Mouse (Mus musculus): ENCODE results near the gene Pla2g10. TPM values are rescaled to one million over a fixed set of nuclear protein-coding genes. Genes with fewer than 3 reads are reported as not detected.

Pla2g10 gene
- total RNA-seq, 2 experiments from 2014 or later = not detected

Other genes with a start within 250 kb of the Pla2g10 start
- gene Parn, start 62.8 kb downstream of the Pla2g10 start, total RNA-seq (2021) = 10 to 100 TPM; 25.0 to 38.3 TPM
- gene Bfar, start 59.1 kb downstream of the Pla2g10 start, total RNA-seq (2021) = 10 to 100 TPM; 41.8 to 46.6 TPM
- 1 to 10 TPM; 5.0 to 6.2 TPM for gene 3110001I22Rik, start 59.1 kb downstream of the Pla2g10 start, total RNA-seq (2021)
- 10 to 100 TPM; 45.5 to 61.1 TPM for gene Rrn3, start 49.7 kb upstream of the Pla2g10 start, total RNA-seq (2021)
- 10 to 100 TPM; 48.9 to 76.9 TPM for gene Ntan1, start 87.9 kb upstream of the Pla2g10 start, total RNA-seq (2021)
- 10 to 100 TPM; 85.3 to 93.7 TPM for gene Pdxdc1, start 172.1 kb upstream of the Pla2g10 start, total RNA-seq (2021)
- 1 to 10 TPM; 7.0 to 7.1 TPM for gene Mpv17l, start 172.2 kb upstream of the Pla2g10 start, total RNA-seq (2021)

Measured in adrenal gland, adult 18-20 months (tissue).